Mouse (Mus musculus): ENCODE measurements around the gene Oxa1l.
A peak's percentile ranks its signal among the peaks of the same experiment; 100 is the strongest.

Gene Oxa1l

DNA sequence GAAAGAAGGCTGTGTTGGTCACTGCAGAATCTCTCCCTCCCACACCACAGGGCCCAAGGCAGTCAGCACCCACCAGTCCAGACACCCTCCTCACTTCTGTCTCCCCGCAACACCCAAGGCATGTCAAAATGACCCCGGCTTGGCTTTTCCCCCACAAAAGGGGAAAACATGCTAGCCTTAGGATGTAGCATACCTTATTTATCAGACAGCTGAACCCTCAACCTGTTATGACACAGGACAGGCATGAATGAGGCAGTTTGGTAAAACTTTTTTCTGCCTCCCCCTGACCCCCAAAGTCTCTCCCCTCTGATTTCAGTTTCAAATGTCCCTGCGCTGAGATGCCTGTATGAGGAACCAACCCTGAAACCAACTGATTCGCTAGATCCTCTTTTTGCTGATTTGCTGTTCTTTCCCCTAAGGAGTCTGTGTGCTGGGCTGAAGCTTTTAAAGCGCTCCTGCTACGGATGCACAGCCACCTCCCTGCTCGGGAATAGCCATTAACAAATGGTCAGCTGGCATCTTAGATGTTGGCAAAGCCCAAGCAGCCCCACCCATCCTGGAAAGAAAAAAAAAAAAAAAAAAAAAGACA is 48.5 kb downstream of the Oxa1l start:
- no peak for DNase-seq (ENCODE audit: low read depth, low spot score)

DNA sequence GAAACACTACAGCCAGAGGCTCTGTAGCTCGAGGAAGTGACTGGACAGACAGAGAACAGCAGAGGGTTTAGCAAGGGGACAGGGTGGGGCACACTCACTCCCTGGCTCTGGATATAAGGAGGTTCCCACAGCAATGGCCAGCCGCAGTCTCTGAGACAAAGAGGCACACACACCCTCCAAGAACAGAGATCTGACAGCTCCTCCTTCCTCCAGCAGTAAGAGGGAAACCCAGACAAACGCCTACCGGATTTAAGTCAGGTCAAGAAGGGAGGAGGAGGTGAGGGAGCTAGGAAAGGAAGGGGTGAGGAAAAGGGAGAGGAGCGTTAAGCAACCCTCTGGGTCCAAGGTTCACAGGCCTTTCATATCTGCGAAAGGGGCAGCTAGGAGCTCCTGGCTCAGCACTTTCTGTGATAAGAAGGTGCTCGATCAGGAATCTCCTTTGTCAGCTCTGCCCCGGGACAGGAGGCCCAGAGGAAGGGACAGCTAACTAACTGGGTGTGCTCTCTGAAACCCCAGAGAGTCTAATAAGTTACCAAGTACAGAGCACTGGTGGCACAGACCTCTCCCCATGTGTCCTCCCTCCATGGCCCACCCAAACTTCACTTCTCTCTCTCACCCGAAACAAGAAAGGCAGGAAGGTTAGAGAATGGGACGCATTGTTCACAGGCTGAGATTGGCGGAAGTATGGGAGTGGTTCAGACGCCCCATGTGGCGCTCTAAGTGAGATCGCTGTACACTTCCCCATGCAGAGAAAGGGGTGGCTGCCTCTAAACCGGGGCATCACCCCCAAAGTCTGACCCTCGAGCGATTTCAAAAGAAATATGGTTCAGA is 49.6 kb downstream of the Oxa1l start:
- DNase-seq (ENCODE audit: low read depth, low spot score): no peak

DNA sequence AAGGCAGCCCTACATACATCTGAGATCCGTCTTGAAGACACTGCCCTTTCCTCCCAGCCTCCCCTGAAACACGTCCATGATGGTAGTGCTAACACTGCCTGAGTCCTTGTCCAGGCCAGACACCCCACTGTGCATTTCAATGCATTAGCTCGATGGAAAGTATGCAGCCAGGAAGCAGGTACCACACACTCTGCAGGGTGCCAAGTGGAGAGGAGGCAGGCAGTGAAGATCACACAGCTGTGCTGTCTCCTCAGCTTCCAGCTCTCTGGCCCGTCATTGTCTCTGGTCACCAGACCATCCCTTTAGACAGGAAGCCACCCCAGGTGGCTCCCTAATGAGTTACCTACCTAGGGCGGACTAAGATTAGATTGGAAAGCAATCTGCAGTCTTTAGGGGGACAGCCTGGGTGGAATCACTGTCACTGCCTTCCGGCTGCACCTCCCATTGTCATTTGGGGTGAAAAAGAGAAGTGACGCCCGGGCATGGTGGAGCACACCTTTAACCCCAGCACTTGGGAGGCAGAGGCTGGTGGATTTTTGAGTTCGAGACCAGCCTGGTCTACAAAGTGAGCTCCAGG is 51.5 kb downstream of the Oxa1l start:
- no peak for DNase-seq (ENCODE audit: low read depth, low spot score)

DNA sequence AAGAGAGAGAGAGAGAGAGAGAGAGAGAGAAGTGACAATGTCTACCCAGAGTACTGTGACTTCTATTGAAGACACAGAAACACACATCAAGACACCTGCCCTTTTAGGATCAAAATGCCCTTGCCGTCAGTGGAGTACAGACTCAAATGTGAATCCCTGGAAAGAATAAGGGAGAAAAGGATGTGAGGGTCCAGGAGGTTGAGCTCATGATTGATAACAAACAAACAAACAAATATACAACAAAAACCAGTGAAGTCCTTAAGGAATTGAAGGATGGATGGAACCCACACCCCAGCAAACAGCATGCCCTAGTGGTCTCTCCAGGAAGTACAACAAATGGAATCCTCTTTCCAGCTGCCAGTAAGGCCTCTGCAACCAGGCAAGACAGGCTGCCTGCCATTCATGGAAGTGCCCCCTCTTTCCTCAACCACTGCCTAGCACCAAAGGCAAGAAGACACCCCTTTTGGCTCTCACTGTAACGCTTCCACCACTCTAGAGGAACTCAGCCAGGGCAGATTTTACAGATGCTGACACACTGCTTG is 52.1 kb downstream of the Oxa1l start:
- peak; percentile 66 for DNase-seq (ENCODE audit: low read depth, low spot score)

DNA sequence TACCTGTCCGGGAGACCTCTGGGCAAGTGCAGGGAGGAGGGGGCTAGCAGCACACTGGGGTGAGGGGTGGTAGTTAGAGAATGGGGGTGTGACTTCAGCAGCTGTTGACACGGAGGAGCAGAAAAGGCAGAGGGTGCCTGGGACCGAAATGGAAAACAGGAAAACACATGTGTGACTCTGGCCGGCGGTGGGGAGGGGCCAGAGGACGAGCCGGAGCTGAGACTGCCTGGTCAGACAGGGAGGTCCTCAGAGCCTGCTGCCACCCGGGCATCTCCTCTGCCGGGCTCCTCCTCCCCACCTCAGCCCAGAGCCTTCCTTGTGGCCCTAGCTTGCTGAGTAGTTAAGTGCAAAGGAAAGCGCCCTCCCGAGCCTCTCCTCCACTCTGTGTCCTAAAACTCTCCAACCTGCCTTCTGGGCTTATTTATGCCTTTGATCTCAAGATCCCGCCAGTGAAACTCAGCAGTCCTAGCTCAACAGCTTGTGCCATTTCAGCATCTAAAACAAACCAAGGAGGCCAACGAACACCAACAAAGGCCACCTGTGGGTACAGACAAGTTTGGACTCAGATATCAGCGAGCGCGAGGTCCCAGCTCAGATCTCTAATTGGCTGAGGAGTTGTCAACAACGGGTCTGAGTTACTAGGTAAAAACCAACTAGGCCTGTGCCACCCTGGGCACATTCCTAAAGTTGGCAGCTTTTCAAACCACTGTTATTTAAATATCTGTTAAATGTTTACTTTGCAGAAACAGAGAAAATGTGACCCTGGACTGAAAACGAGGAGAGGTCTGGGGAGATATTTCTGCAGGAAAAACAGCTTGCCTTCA is 53.5 kb downstream of the Oxa1l start:
- no peak for DNase-seq (ENCODE audit: low read depth, low spot score)

DNA sequence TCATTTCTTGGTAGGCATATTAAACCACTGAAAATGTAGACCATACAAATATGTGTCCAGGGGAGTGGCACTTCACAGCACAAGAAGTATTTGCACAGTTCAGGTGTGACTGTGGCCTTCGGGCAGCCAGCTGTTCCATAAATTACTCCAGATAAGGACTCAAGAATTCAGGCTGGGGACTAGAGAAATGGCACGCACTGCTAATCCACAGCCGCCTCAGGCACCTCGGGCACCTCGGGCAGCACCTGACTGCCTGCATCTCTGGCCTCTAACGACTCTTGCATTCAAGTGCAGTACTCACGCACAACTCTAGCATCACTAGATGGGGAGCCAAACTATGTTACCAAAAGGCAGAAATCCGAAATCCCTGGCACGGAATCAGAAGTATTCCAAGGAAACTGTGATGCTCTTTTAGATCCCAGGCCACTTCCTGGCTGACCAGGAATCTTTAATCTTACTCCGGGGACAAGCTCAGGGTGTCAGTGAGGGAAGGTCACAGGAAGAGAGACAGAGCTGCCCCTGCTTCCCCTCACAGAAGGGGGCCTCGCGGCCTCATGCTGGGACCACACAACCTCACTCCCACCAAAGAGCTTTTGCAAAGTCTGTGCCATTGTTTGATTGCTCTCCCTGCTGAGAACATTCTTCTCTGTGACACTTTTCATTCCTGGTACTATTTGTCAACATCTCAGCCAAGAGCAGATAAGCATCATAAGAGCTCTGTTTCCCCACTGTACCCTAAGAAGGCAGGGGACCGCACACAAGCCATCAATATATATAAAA is 54.8 kb downstream of the Oxa1l start:
- DNase-seq (ENCODE audit: low read depth, low spot score): no peak

DNA sequence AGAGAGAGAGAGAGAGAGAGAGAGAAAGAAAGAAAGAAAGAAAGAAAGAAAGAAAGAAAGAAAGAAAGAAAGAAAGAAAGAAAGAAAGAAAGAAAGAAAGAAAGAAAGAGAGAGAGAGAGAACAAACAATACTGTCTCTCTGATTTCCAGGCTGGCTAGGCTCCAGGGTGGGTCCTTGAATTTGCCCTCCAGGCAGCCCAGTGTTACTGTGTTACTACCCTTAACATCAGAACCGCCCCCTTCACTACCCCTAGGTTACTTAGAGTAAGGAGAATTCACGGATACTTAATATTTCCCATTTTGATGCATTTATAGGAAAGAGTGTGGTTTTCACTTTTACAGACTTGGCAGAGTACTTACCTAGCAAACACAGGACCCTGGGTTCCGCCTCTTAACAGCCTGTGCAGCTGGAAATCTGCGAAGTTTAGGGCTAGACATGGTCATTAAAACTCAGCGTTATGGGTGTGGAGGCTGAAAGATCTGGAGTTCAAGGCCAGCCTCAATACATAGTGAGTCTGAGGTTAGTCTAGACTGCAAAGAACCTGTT is 55.7 kb downstream of the Oxa1l start:
- DNase-seq (ENCODE audit: low read depth, low spot score): no peak

DNA sequence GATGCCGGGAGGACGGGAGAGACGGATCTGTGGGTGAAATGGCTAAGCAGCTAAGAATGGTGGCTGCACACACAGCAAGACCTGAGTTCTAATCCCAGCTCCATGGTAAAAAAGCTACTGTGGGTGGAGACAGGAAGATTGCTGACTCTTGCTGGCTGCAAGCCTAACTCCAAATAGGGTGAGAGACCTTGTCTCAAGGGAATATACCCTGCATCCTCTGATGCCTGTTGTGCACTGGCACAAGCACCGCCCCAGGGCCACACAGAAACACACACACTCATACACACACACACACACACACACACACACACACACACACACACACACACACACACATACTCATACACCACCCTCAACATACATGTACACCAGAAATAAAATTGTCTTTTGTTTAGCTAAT is 56.2 kb downstream of the Oxa1l start:
- no peak for DNase-seq (ENCODE audit: low read depth, low spot score)

DNA sequence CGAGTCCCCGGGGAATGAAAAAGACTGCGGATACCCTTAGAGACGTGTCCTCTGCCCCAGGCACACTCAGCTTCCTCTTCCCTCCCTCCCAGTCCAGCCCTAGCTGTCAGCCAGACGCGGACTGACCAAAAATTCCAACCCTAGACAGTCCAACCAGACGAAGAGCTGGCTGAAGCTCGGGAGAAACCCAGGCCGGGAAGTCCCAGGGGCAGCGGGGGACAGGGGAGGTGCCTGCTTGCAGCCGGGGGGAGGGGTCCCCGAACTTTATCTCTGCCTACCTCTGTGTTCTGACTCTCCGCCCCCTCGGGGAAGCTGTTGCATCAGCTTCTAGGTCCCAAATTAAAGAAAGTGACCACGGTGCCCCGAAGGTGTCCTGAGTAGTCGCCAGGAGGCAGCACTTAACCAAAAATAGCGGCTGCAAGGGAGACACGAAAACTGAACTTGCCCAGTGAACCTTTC is 57.0 kb downstream of the Oxa1l start, which contains the start of gene Slc7a7:
Gene Slc7a7 (minus strand): TSS at position 158 of the 459 bp plus-strand sequence.
- peak; percentile 37 for DNase-seq (ENCODE audit: low read depth, low spot score)
